Mouse (Mus musculus) ovary, adult 18-20 months (tissue): ENCODE results near the gene Slc9b2.

Experiments used
- DNase-seq: peaks from one replicate; pipeline ENCODE4 v3.0.0; 2022; ENCODE audit warnings: low spot score, mixed read lengths

Slc9b2 gene

GRCm38 (mm10) chr3:135312916-135313491 lies 5.5 kb downstream of the Slc9b2 start:
- no peak for DNase-seq

GRCm38 (mm10) chr3:135313727-135314126 lies 6.2 kb downstream of the Slc9b2 start:
- no peak for DNase-seq

- no peak for DNase-seq
These were observed 7.3 kb downstream of the Slc9b2 start for GRCm38 (mm10) chr3:135314811-135315210.

- no peak for DNase-seq
These were observed 8.4 kb downstream of the Slc9b2 start for GRCm38 (mm10) chr3:135315720-135316425.

GRCm38 (mm10) chr3:135318331-135318730 lies 10.8 kb downstream of the Slc9b2 start:
- no peak for DNase-seq

GRCm38 (mm10) chr3:135324354-135324753 lies 16.9 kb downstream of the Slc9b2 start:
- DNase-seq = no peak

GRCm38 (mm10) chr3:135327176-135327575 lies 19.7 kb downstream of the Slc9b2 start:
- no peak for DNase-seq

GRCm38 (mm10) chr3:135327601-135328000 lies 20.1 kb downstream of the Slc9b2 start:
- no peak for DNase-seq

GRCm38 (mm10) chr3:135328560-135328959 lies 21.1 kb downstream of the Slc9b2 start:
- no peak for DNase-seq

GRCm38 (mm10) chr3:135332691-135333090 lies 25.2 kb downstream of the Slc9b2 start:
- DNase-seq = no peak

- DNase-seq = no peak
These were observed 26.3 kb downstream of the Slc9b2 start for GRCm38 (mm10) chr3:135333763-135334162.

- no peak for DNase-seq
These were observed 40.3 kb downstream of the Slc9b2 start, which contains the start of gene Slc9b1 for GRCm38 (mm10) chr3:135347739-135348264. TSS of gene Slc9b1 (plus strand) at chr3:135348029.

- DNase-seq = no peak
These were observed 41.5 kb downstream of the Slc9b2 start for GRCm38 (mm10) chr3:135349022-135349421.

GRCm38 (mm10) chr3:135351857-135352256 lies 44.4 kb downstream of the Slc9b2 start:
- no peak for DNase-seq

GRCm38 (mm10) chr3:135357394-135357793 lies 49.9 kb downstream of the Slc9b2 start:
- DNase-seq = no peak

- DNase-seq = no peak
These were observed 68.3 kb downstream of the Slc9b2 start for GRCm38 (mm10) chr3:135375836-135376235.

GRCm38 (mm10) chr3:135377445-135377844 lies 69.9 kb downstream of the Slc9b2 start:
- no peak for DNase-seq

GRCm38 (mm10) chr3:135379868-135380267 lies 72.4 kb downstream of the Slc9b2 start:
- no peak for DNase-seq

- DNase-seq = no peak
These were observed 85.7 kb downstream of the Slc9b2 start for GRCm38 (mm10) chr3:135393186-135393585.
